Mouse (Mus musculus) erythroblast, embryonic 14.5 days (primary cell): ENCODE measurements around the gene Gabrd. TPM values are rescaled to one million over a fixed set of nuclear protein-coding genes. Genes with fewer than 3 reads are reported as not detected.

Experiments
- H3K27me3 ChIP-seq: 2 replicates; pipeline ENCODE4 v1.6.1; 2012; ENCODE audit warnings: inconsistent platforms; ENCODE audit not compliant: control insufficient read depth
- H3K36me3 ChIP-seq: 2 replicates; pipeline ENCODE4 v1.6.1; 2012; ENCODE audit warnings: mild to moderate bottlenecking, inconsistent platforms; ENCODE audit not compliant: control insufficient read depth
- H3K4me1 ChIP-seq: 2 replicates; pipeline ENCODE4 v1.6.1; 2012; ENCODE audit warnings: inconsistent platforms; ENCODE audit not compliant: control insufficient read depth
- H3K4me3 ChIP-seq: replicated peaks from 2 replicates; pipeline ENCODE3; 2012; ENCODE audit warnings: moderate library complexity, mild to moderate bottlenecking, inconsistent platforms
- H3K9me3 ChIP-seq: 2 replicates; pipeline ENCODE4 v1.6.1; 2012; ENCODE audit warnings: low read length, inconsistent platforms, mixed read lengths; ENCODE audit not compliant: control insufficient read depth
- GATA1 ChIP-seq: IDR thresholded peaks from 2 replicates; pipeline ENCODE4 v1.6.1; 2012; ENCODE audit warnings: low read length, inconsistent platforms, mixed read lengths
- TAL1 ChIP-seq: IDR thresholded peaks from 3 replicates; pipeline ENCODE4 v1.6.1; 2012; ENCODE audit warnings: low read length, inconsistent platforms, mixed read lengths
- polyA plus RNA-seq: library from polyadenylated mRNA; stranded (reverse); fragments of >175 nt; gene quantifications from 2 replicates; pipeline ENCODE4 v1.2.3, GENCODE M21; 2012

The Gabrd gene
- polyA plus RNA-seq, 1 experiment, result not detected

GRCm38 (mm10) chr4:155368684-155369083 is 29.2 kb downstream of the Gabrd start:
- TF ChIP-seq GATA1 (no peak), TAL1 (no peak)
- H3K4me3 ChIP-seq, result no peak overlapping the region
- H3K27me3 ChIP-seq, result no peaks in the 10 kb centered on the region
- no peaks in the 10 kb centered on the region for H3K4me1 ChIP-seq
- peaks cover 2% of the 10 kb centered on the region; the same call in 1 of the 2 replicates for H3K9me3 ChIP-seq
- no peaks in the 10 kb centered on the region for H3K36me3 ChIP-seq

- Histone ChIP-seq H3K4me3 (no peak overlapping the region), H3K9me3 (peaks cover 2% of the 10 kb centered on the region; the same call in 1 of the 2 replicates), H3K4me1 (no peaks in the 10 kb centered on the region), H3K36me3 (no peaks in the 10 kb centered on the region), H3K27me3 (no peaks in the 10 kb centered on the region; the same call in 1 of the 2 replicates)
- TF ChIP-seq GATA1 (no peak), TAL1 (no peak)
These were observed 30.2 kb downstream of the Gabrd start for GRCm38 (mm10) chr4:155367739-155368138.

GRCm38 (mm10) chr4:155366784-155367183 is 31.1 kb downstream of the Gabrd start:
- Histone ChIP-seq H3K36me3 (no peaks in the 10 kb centered on the region), H3K4me1 (no peaks in the 10 kb centered on the region), H3K27me3 (peaks cover 9% of the 10 kb centered on the region), H3K9me3 (peaks cover 2% of the 10 kb centered on the region; the same call in 1 of the 2 replicates), H3K4me3 (no peak overlapping the region)
- TF ChIP-seq GATA1 (no peak), TAL1 (no peak)

- Histone ChIP-seq H3K27me3 (peaks cover 33% of the 10 kb centered on the region), H3K4me3 (no peak overlapping the region), H3K36me3 (no peaks in the 10 kb centered on the region), H3K9me3 (no peaks in the 10 kb centered on the region), H3K4me1 (no peaks in the 10 kb centered on the region)
- TF ChIP-seq TAL1 (no peak), GATA1 (no peak)
These were observed 35.5 kb downstream of the Gabrd start for GRCm38 (mm10) chr4:155362443-155362842.

GRCm38 (mm10) chr4:155361303-155361791 is 36.6 kb downstream of the Gabrd start, which contains the start of gene Prkcz:
TSS of gene Prkcz (minus strand) at chr4:155361361.
- no peaks in the 10 kb centered on the region for H3K4me1 ChIP-seq
- TF ChIP-seq TAL1 (no peak), GATA1 (no peak)
- peak within 1 kb of the TSS; percentile 44 for H3K4me3 ChIP-seq
- H3K27me3 ChIP-seq, result peaks cover 33% of the 10 kb centered on the region
- H3K36me3 ChIP-seq, result no peaks in the 10 kb centered on the region
- H3K9me3 ChIP-seq, result no peaks in the 10 kb centered on the region

- peak overlapping the region; percentile 44 for H3K4me3 ChIP-seq
- no peaks in the 10 kb centered on the region for H3K36me3 ChIP-seq
- no peak for TF ChIP-seq GATA1
- TF ChIP-seq TAL1, result no peak
- H3K9me3 ChIP-seq, result no peaks in the 10 kb centered on the region
- peaks cover 33% of the 10 kb centered on the region for H3K27me3 ChIP-seq
- no peaks in the 10 kb centered on the region for H3K4me1 ChIP-seq
These were observed 37.1 kb downstream of the Gabrd start for GRCm38 (mm10) chr4:155360856-155361255.

GRCm38 (mm10) chr4:155359560-155360464 is 38.1 kb downstream of the Gabrd start:
- no peaks in the 10 kb centered on the region for H3K9me3 ChIP-seq
- no peak overlapping the region for H3K4me3 ChIP-seq
- H3K4me1 ChIP-seq, result no peaks in the 10 kb centered on the region
- TF ChIP-seq GATA1 (no peak), TAL1 (no peak)
- H3K27me3 ChIP-seq, result peaks cover 33% of the 10 kb centered on the region
- H3K36me3 ChIP-seq, result no peaks in the 10 kb centered on the region

GRCm38 (mm10) chr4:155357601-155358000 is 40.3 kb downstream of the Gabrd start:
- no peaks in the 10 kb centered on the region for H3K9me3 ChIP-seq
- H3K4me1 ChIP-seq, result no peaks in the 10 kb centered on the region
- no peaks in the 10 kb centered on the region; the same call in 1 of the 2 replicates for H3K36me3 ChIP-seq
- peaks cover 32% of the 10 kb centered on the region for H3K27me3 ChIP-seq
- TF ChIP-seq TAL1 (no peak), GATA1 (no peak)
- no peak overlapping the region for H3K4me3 ChIP-seq

GRCm38 (mm10) chr4:155356354-155356753 is 41.6 kb downstream of the Gabrd start:
- TF ChIP-seq TAL1 (no peak), GATA1 (no peak)

More at GRCm38 (mm10) chr4:155356354-155356753, 41.6 kb downstream of the Gabrd start:
- no peaks in the 10 kb centered on the region for H3K9me3 ChIP-seq
- no peaks in the 10 kb centered on the region for H3K4me1 ChIP-seq
- H3K36me3 ChIP-seq, result no peaks in the 10 kb centered on the region; the same call in 1 of the 2 replicates
- H3K4me3 ChIP-seq, result no peak overlapping the region
- peaks cover 19% of the 10 kb centered on the region for H3K27me3 ChIP-seq
